Mouse (Mus musculus) yolk sac, embryonic 10.5 days (tissue): ENCODE data around the gene Caskin1.

Experiments used
- DNase-seq: peaks from one replicate; pipeline ENCODE4 v3.0.0-alpha.2; 2017; ENCODE audit warnings: low spot score

The Caskin1 gene

DNA sequence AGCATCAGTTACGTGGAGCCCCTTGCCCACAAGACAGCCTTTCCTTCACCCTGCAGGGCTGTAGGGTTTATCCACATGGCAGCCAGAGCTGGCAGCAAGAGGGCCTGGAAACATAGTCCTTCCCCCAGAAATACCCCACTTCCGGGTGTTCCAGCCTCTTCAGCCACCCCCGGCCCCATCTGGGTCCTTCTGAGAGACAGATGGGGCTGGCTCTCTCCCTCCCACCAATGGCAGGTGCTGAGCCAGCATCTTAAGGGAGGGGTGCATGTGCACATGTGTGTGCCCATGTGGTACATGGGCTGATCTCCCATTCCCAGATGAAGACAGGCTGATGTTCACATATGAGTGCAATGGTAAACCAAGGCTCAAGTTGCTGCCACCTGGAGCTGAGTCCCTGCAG lies 7.0 kb downstream of the Caskin1 start:
- DNase-seq: no peak

GRCm38 (mm10) chr17:24496026-24496425 lies 7.6 kb downstream of the Caskin1 start:
- DNase-seq: no peak

DNA sequence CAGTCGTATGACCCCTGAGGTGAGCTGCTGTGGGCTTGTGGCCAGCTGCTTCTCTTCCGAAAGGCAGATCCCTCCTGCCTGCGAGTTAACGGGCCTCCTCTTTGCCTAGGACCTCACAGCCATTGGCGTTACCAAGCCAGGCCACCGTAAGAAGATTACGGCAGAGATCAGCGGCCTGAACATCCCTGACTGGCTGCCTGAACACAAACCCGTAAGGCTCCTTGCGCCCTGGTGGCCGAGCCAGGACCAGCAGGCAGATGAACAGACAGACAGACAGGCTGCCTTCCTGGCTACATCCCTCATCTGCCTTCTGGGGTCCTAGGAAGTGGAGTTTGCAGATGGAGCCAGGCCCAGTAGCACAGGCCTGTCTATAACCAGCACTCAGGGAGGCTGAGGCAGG lies 13.8 kb downstream of the Caskin1 start:
- no peak for DNase-seq

GRCm38 (mm10) chr17:24504085-24504484 lies 15.7 kb downstream of the Caskin1 start:
- no peak for DNase-seq

GRCm38 (mm10) chr17:24505286-24505955 lies 17.0 kb downstream of the Caskin1 start:
- DNase-seq: no peak

DNA sequence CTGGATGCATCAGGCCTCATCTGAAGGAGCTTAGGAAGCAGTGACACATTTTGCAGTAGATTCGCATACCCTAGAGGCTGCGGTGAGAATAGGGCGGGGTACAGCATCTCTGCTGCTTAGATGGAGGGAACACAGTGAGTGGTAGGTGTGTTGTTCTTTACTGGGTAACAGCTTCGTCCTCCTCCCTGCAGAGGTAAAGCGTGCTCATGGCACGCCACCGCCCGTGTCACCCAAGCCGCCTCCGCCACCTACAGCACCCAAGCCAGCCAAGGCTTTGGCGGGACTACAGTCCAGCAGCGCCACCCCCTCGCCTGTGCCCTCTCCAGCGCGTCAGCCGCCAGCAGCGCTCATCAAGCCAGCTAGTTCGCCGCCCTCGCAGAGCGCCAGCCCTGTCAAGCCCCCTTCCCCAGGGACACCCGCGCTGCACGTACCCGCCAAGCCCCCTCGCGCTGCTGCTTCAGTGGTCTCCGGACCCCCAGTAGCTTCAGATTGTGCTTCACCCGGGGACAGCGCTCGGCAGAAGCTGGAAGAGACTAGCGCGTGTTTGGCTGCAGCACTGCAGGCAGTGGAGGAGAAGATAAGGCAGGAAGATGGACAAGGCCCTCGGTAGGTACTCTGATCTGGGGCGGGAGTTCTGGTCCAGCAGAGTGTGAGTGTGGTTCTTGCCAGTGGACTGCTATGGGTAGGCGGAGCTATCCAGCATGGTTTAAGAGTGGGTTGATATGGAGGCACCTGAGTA lies 18.1 kb downstream of the Caskin1 start:
- no peak for DNase-seq

- no peak for DNase-seq
These were observed 18.8 kb downstream of the Caskin1 start for GRCm38 (mm10) chr17:24507129-24507664.

DNA sequence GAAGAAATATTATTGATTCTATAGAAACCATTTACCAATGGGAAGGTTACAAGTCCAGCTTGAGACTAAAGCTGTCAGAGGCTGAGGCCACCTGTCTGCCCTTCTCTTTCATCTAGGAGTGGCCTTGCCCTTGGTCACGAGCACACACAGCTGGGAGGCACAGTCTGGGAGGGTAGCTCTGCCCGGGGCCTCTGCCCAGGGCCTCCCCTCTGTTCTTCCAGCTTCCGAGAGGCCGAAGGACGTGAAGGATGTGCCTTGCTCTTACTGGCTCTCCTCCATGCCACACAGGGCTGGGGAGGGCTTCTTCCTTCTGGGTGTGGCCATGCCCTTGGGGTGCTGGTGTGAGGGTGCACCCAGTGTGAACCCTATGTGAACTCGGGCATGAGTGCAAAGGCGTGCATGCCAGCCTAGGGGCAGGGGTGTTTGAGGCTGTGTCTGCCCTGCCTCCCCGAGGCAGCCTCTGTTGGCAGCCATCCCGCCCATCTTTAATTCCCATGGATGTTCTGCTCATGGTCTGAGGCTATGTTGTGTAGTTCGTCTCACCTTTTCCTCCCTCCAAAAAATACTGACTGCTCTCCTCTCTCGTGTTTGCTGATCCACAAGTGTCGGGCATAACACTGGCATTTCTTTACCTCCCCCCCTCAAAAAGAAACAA lies 19.5 kb downstream of the Caskin1 start:
- DNase-seq: no peak

DNA sequence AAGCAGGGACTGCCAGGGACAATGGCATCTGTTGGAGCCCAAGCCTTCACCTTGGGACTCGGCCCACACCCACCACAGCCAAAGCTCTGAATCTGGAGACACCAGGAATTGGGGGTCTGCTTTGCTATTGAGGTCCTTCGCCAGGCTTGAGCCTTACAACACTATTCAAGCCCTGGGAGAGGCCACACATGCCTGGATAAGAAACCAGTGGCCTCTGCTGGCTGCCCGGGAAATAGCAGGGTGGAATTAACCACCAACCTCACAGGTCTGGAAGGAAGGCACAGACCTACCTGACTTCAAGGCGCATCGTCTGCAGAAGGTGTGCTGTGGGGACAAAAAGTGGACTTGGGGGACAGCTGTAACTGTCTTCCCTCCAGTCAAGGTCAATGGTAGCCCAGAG lies 25.2 kb downstream of the Caskin1 start:
- DNase-seq: no peak

GRCm38 (mm10) chr17:24514270-24515257 lies 26.2 kb downstream of the Caskin1 start:
- no peak for DNase-seq

DNA sequence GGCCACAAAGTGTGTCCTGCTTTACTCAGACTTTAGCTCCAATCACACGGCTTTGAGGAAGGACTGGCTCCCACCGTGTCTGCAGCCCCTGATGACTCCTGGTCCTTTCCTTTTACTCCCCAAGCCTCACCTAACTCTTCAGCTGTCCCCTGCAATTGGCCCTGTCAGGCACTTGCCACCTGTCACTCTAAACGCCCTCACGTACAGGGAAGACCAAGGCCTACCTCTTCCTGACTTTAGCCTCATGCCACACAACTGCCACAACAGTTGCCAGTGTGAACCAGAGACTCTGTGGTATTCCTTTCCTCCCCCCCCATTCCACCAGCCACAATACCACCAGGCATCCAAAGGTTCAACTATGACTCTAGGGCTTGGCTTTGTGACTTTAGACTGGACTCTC lies 32.0 kb downstream of the Caskin1 start:
- no peak for DNase-seq

GRCm38 (mm10) chr17:24524734-24525133 lies 36.3 kb downstream of the Caskin1 start:
- DNase-seq: no peak

DNA sequence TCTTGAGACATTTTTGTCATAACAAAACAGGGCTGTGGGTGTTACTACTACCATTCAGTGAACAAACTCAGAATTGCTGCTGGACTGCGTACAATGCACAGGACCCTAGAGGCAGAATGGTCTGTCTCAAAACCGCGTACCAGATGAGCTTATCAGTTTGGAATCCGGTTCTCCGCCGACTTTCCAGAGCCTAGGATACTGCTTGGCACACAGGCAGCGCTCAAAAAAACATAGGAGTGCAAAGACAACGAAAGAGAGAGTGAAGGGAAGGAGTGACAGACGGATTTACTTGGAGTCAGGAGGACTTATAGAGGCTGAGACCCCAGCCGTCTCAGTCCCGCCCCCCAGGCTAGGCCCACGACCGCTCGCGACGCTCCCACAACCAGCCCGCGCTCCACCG lies 38.9 kb downstream of the Caskin1 start:
- no peak for DNase-seq

- DNase-seq: peak; percentile 99
These were observed 39.5 kb downstream of the Caskin1 start, which contains the start of gene Traf7 for GRCm38 (mm10) chr17:24527723-24528559. Gene Traf7, minus strand, starts transcription at chr17:24527938.

- DNase-seq: no peak
These were observed 40.1 kb downstream of the Caskin1 start for GRCm38 (mm10) chr17:24528560-24528918.

DNA sequence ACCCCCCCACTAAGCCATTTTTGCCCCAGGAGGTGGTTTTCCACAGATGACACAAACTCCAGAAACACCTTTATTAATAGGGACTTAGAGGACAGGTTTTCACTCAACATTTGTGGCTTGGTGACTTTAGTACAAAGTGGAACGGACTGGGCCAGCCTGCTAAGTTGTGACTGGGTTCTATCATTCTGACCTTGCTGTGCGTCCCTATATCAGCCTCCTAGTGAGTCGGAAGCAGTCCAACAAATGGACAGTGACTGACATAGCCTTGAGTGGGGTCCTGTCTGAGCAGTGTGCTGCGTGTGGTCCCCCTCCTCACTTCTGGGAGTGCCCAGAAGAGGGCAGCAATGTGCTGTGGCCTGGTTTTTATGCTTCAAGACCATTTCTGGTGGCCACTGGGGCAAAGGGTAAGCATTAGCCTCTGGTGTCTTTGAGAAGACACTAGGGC lies 40.6 kb downstream of the Caskin1 start:
- DNase-seq: peak; percentile 73

DNA sequence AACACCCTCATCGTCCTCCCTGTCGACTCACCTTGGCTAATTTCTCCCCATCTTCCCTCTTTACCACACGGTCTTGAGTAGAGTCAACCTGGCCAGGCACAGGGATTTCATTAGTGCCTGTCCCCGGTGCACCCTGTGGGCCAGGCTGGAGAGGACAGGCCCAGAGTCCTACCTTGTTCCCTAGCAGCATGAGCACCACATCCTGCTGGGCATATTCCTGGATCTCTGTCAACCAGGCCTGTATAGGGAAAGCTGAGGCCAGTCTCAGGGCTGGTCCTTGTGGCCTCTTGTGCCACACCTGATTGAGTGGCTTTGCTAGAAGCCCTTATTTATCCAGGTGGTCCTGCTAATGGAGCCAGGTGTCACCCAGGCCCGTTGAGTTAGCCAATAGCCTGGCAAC lies 41.5 kb downstream of the Caskin1 start:
- no peak for DNase-seq

DNA sequence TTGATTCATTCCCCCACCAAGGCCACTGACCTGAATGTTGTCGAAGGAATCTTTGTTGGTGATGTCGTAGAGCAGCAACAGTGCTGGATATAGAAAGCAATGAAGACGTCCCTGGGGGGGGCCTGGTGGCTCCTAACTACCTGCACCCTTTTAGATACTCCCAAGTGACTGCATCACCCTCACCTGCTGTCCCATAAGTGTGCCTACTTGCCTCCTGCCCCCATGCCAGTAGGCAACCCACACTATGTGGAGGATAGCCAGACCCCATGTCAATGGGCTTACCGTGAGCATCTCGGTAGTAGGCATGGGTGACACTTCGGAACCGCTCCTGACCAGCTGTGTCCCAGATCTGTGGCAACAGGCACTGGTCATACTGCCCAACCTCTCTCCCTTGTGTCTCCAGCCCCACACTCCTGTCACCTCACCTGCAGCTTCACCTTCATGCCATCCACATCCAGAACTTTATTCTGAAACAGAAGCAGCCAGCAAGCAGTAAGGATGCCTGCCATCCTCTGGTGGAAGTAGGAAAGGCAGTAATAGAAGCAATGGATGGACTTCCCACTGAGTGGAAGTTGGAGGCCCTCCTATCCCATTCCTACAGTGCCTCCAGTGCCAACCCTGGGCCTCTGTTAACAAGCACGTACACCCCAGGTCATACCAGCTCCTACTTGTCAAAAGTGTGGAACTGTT lies 42.1 kb downstream of the Caskin1 start:
- DNase-seq: no peak

DNA sequence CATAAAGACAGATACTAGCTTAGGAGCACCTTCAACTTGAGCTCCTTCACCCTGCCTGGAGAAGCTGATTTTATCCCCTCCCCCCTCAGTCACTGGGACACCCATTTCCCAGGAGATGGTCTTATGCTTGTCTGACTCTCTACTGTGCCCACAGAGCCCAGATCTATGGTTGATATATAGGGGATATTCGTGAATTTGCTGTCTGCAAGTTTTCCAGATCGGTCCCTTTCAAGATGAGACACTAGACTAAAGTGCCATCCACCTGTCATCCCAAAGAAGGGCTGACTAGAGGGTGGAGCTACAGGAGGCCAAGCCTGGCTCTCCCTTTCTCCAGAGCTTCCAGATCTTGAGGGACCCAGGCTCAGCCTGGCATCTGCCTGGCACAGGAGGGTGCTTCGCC lies 42.7 kb downstream of the Caskin1 start:
- no peak for DNase-seq

- no peak for DNase-seq
These were observed 43.6 kb downstream of the Caskin1 start for GRCm38 (mm10) chr17:24532045-24532444.
